Mouse (Mus musculus) small intestine, adult 2 months (tissue): ENCODE data around the gene Ppard.

Source experiments
- CTCF ChIP-seq: fragments of 200-500 bp; IDR thresholded peaks from 2 replicates; pipeline ENCODE4 v1.5.1; 2012; ENCODE audit warnings: low read depth, mild to moderate bottlenecking, control low read depth, inconsistent platforms, low read length, moderate library complexity, mixed read lengths; ENCODE audit not compliant: insufficient replicate concordance, insufficient read length; ENCODE audit errors: extremely low read depth
- POLR2A ChIP-seq: fragments of 200-500 bp; IDR thresholded peaks from 2 replicates; pipeline ENCODE4 v1.6.1; 2012; ENCODE audit warnings: low read depth, mild to moderate bottlenecking, control low read depth, inconsistent platforms, low read length, moderate library complexity

GRCm38 (mm10) chr17:28332915-28333546, 100.5 kb downstream of the Ppard start:
- TF ChIP-seq CTCF (no peak), POLR2A (no peak)
